In genomic region chr5:44087034-44087433, GRCm38 (mm10) we compare ENCODE assay signal across 10 mouse cellular contexts. TPM values are rescaled to one million over a fixed set of nuclear protein-coding genes. Genes with fewer than 3 reads are reported as not detected.
A peak's percentile ranks its signal among the peaks of the same experiment; 100 is the strongest.
DNase-seq lines count a peak whose midpoint lies in the region; ATAC-seq and TF ChIP-seq lines count a peak whose summit lies in the region.
"Had no signal": no experiment of that assay in that cellular context is flagged by ENCODE, and none has a peak within 500 bp of the region (broad histone marks: within the 10 kb centered on the region; RNA-seq: fewer than 3 reads in every experiment).

No protein-coding gene starts in this region.

- 0 out of 2 replicates have a peak, but pooled peaks cover 2% of the 10 kb centered on the region for H3K9me3 ChIP-seq in lung, embryonic 16.5 days (ENCODE audit: control insufficient read depth, low read length)
- no peaks in the 10 kb centered on the region for H3K9me3 ChIP-seq in intestine, postnatal 0 days (ENCODE audit: control insufficient read depth)

- no peaks in the 10 kb centered on the region for H3K27me3 ChIP-seq in lung, embryonic 16.5 days (ENCODE audit: control insufficient read depth, insufficient read depth, low read depth, low read length)
- H3K27me3 ChIP-seq in intestine, postnatal 0 days (replicated peaks; ENCODE audit: control insufficient read depth, insufficient read depth, low read length) = no peaks in the 10 kb centered on the region
- H3K27me3 ChIP-seq: Patski had no signal

- peak; percentile 91 for ATAC-seq in lung, embryonic 16.5 days (ENCODE audit: low read depth)
- ATAC-seq in intestine, postnatal 0 days = no peak
- ATAC-seq: Patski had no signal

- peak overlapping the region; percentile 68 for H3K27ac ChIP-seq in lung, embryonic 16.5 days (ENCODE audit: low read length)
- peak overlapping the region; percentile 28; the same call in 1 of the 2 replicates for H3K27ac ChIP-seq in intestine, postnatal 0 days (ENCODE audit: low read depth, low read length)
- H3K27ac ChIP-seq in left cerebral cortex, adult 2 months = no peak overlapping the region
- H3K27ac ChIP-seq: macrophage had no signal

- H3K36me3 ChIP-seq in lung, embryonic 16.5 days (ENCODE audit: control insufficient read depth, insufficient read depth, low read length) = peaks cover 4% of the 10 kb centered on the region; the same call in 1 of the 2 replicates
- H3K36me3 ChIP-seq in intestine, postnatal 0 days (ENCODE audit: control insufficient read depth, insufficient read depth) = no peaks in the 10 kb centered on the region

- H3K4me1 ChIP-seq in lung, embryonic 16.5 days (replicated peaks; ENCODE audit: control insufficient read depth, insufficient read depth, low read length) = peaks cover 7% of the 10 kb centered on the region; the same call in 1 of the 2 replicates
- no peaks in the 10 kb centered on the region for H3K4me1 ChIP-seq in intestine, postnatal 0 days (replicated peaks; ENCODE audit: control insufficient read depth, insufficient read depth, low read length)

- peak; percentile 15; the same call in 1 of the 2 replicates for TF ChIP-seq CTCF in intestine, postnatal 0 days (IDR thresholded peaks at IDR 0.05; ENCODE audit: low read depth)
- TF ChIP-seq CTCF in left cerebral cortex, adult 2 months (IDR thresholded peaks at IDR 0.05) = no peak

- H3K9ac ChIP-seq in lung, embryonic 16.5 days (ENCODE audit: low read length) = no peak overlapping the region
- H3K9ac ChIP-seq in intestine, postnatal 0 days (ENCODE audit: low read depth, low read length) = no peak overlapping the region

- intact Hi-C loops in left cerebral cortex, adult 2 months (cut with DNase I) = no loop called here

- no peak overlapping the region for H3K4me3 ChIP-seq in lung, embryonic 16.5 days (ENCODE audit: low read length)
- no peak overlapping the region for H3K4me3 ChIP-seq in intestine, postnatal 0 days (ENCODE audit: low read depth, low read length)
- no peak overlapping the region for H3K4me3 ChIP-seq in left cerebral cortex, adult 2 months

- H3K4me2 ChIP-seq in lung, embryonic 16.5 days (ENCODE audit: low read depth, low read length) = no peak overlapping the region
- no peak overlapping the region for H3K4me2 ChIP-seq in intestine, postnatal 0 days (replicated peaks; ENCODE audit: low read depth)

- peak; percentile 23 for DNase-seq in embryo, embryonic 10 days (ENCODE audit: low spot score)
- no peak for DNase-seq in embryo, embryonic 10.5 days (ENCODE audit: low spot score)
- no peak for DNase-seq in lung, adult 18-20 months
- peak; percentile 26 for DNase-seq in mesoderm, embryonic 11.5 days (ENCODE audit: low read depth, low spot score)
- no peak for DNase-seq in urinary bladder, postnatal 36 days (ENCODE audit: low spot score in 2 of 2)
- no peak for DNase-seq in left cerebral cortex, adult 2 months (ENCODE audit: extremely low spot score in 1 of 2, low spot score in 2 of 2)

- 20% methylated on average over 5 of the region's 5 CpGs for WGBS in lung, embryonic 16.5 days
- WGBS in intestine, postnatal 0 days = 42% methylated on average over 5 of the region's 5 CpGs

RNA-seq across cellular contexts. Expression of gene Prom1, which starts 14.8 kb away (rescaled TPM):
- polyA plus RNA-seq in lung, embryonic 16.5 days (2015; fragmentation: Nextera tagmentation; extraction: Ambion mirVana) = 41.4 and 43.7 TPM in 2 replicates
- 14.0 and 14.5 TPM in 2 replicates for polyA plus RNA-seq in intestine, postnatal 0 days (2015; fragmentation: Nextera tagmentation; extraction: Ambion mirVana)
- 10 to 100 TPM; 12.3 to 17.7 TPM for total RNA-seq in left cerebral cortex, adult 2 months (2021)

Comparison
In these comparisons a context has a peak if more than half of its experiments do, and no peak if none do; other contexts are left out.
1. DNase-seq: peak in embryo, embryonic 10 days (single experiment) and mesoderm, embryonic 11.5 days (single experiment); none in embryo, embryonic 10.5 days (single experiment), lung, adult 18-20 months (0 of 2), urinary bladder, postnatal 36 days (0 of 2) and left cerebral cortex, adult 2 months (0 of 2).